Mouse (Mus musculus): ENCODE measurements around the gene Clba1. TPM values are rescaled to one million over a fixed set of nuclear protein-coding genes. Genes with fewer than 3 reads are reported as not detected.

The Clba1 gene
- polyA plus RNA-seq, 1 experiment from 2014 or later, result 6.1 TPM

GRCm38 (mm10) chr12:112853050-112853729, 44.5 kb downstream of the Clba1 start:
- Histone ChIP-seq H3K36me3 (ENCODE audit: control insufficient read depth, insufficient read depth, low read length) (no peaks in the 10 kb centered on the region), H3K4me1 (ENCODE audit: control insufficient read depth, insufficient read depth, low read length) (no peaks in the 10 kb centered on the region), H3K9ac (replicated peaks; ENCODE audit: low read depth, low read length) (no peak overlapping the region), H3K4me2 (replicated peaks; ENCODE audit: low read depth, low read length) (no peak overlapping the region), H3K27me3 (ENCODE audit: control insufficient read depth, insufficient read depth, low read length) (no peaks in the 10 kb centered on the region), H3K4me3 (ENCODE audit: low read depth, low read length) (no peak overlapping the region), H3K9me3 (ENCODE audit: control insufficient read depth, low read depth, low read length) (no peaks in the 10 kb centered on the region), H3K27ac (ENCODE audit: low read length) (no peak overlapping the region)
- no peak for ATAC-seq (ENCODE audit: insufficient number of reproducible peaks, insufficient read depth, low FRiP score, low read depth)
- WGBS, result 68% methylated on average over 11 of the region's 11 CpGs

- no peaks in the 10 kb centered on the region for H3K27me3 ChIP-seq (ENCODE audit: control insufficient read depth, insufficient read depth, low read length)
- no peak overlapping the region for H3K27ac ChIP-seq (ENCODE audit: low read length)
- 74% methylated on average over 7 of the region's 7 CpGs for WGBS
- H3K4me1 ChIP-seq (ENCODE audit: control insufficient read depth, insufficient read depth, low read length), result no peaks in the 10 kb centered on the region
- H3K4me3 ChIP-seq (ENCODE audit: low read depth, low read length), result no peak overlapping the region
- no peak overlapping the region for H3K9ac ChIP-seq (replicated peaks; ENCODE audit: low read depth, low read length)
- H3K4me2 ChIP-seq (replicated peaks; ENCODE audit: low read depth, low read length), result no peak overlapping the region
- no peaks in the 10 kb centered on the region for H3K36me3 ChIP-seq (ENCODE audit: control insufficient read depth, insufficient read depth, low read length)
- no peak for ATAC-seq (ENCODE audit: insufficient number of reproducible peaks, insufficient read depth, low FRiP score, low read depth)
- no peaks in the 10 kb centered on the region for H3K9me3 ChIP-seq (ENCODE audit: control insufficient read depth, low read depth, low read length)
These were observed 46.0 kb downstream of the Clba1 start for GRCm38 (mm10) chr12:112854610-112855333.

GRCm38 (mm10) chr12:112856338-112856737, 47.6 kb downstream of the Clba1 start:
- H3K9ac ChIP-seq (replicated peaks; ENCODE audit: low read depth, low read length), result no peak overlapping the region
- H3K4me3 ChIP-seq (ENCODE audit: low read depth, low read length), result no peak overlapping the region
- no peak overlapping the region for H3K27ac ChIP-seq (ENCODE audit: low read length)
- no peaks in the 10 kb centered on the region for H3K4me1 ChIP-seq (ENCODE audit: control insufficient read depth, insufficient read depth, low read length)
- no peaks in the 10 kb centered on the region for H3K36me3 ChIP-seq (ENCODE audit: control insufficient read depth, insufficient read depth, low read length)
- H3K4me2 ChIP-seq (replicated peaks; ENCODE audit: low read depth, low read length), result no peak overlapping the region
- no peaks in the 10 kb centered on the region for H3K9me3 ChIP-seq (ENCODE audit: control insufficient read depth, low read depth, low read length)
- no peak for ATAC-seq (ENCODE audit: insufficient number of reproducible peaks, insufficient read depth, low FRiP score, low read depth)
- WGBS, result 88% methylated on average over 3 of the region's 3 CpGs
- H3K27me3 ChIP-seq (ENCODE audit: control insufficient read depth, insufficient read depth, low read length), result no peaks in the 10 kb centered on the region

GRCm38 (mm10) chr12:112857021-112857925, 48.5 kb downstream of the Clba1 start:
- Histone ChIP-seq H3K4me1 (ENCODE audit: control insufficient read depth, insufficient read depth, low read length) (no peaks in the 10 kb centered on the region), H3K9ac (replicated peaks; ENCODE audit: low read depth, low read length) (no peak overlapping the region), H3K27me3 (ENCODE audit: control insufficient read depth, insufficient read depth, low read length) (no peaks in the 10 kb centered on the region), H3K4me3 (ENCODE audit: low read depth, low read length) (no peak overlapping the region), H3K9me3 (ENCODE audit: control insufficient read depth, low read depth, low read length) (no peaks in the 10 kb centered on the region), H3K36me3 (ENCODE audit: control insufficient read depth, insufficient read depth, low read length) (no peaks in the 10 kb centered on the region), H3K27ac (ENCODE audit: low read length) (no peak overlapping the region), H3K4me2 (replicated peaks; ENCODE audit: low read depth, low read length) (no peak overlapping the region)
- ATAC-seq (ENCODE audit: insufficient number of reproducible peaks, insufficient read depth, low FRiP score, low read depth), result no peak
- 57% methylated on average over 9 of the region's 9 CpGs for WGBS

GRCm38 (mm10) chr12:112858581-112859336, 50.0 kb downstream of the Clba1 start:
- Histone ChIP-seq H3K36me3 (ENCODE audit: control insufficient read depth, insufficient read depth, low read length) (no peaks in the 10 kb centered on the region), H3K9ac (replicated peaks; ENCODE audit: low read depth, low read length) (no peak overlapping the region), H3K4me2 (replicated peaks; ENCODE audit: low read depth, low read length) (no peak overlapping the region), H3K4me1 (ENCODE audit: control insufficient read depth, insufficient read depth, low read length) (no peaks in the 10 kb centered on the region), H3K27ac (ENCODE audit: low read length) (no peak overlapping the region), H3K4me3 (ENCODE audit: low read depth, low read length) (no peak overlapping the region), H3K9me3 (ENCODE audit: control insufficient read depth, low read depth, low read length) (no peaks in the 10 kb centered on the region), H3K27me3 (ENCODE audit: control insufficient read depth, insufficient read depth, low read length) (no peaks in the 10 kb centered on the region)
- 89% methylated on average over 9 of the region's 9 CpGs for WGBS
- no peak for ATAC-seq (ENCODE audit: insufficient number of reproducible peaks, insufficient read depth, low FRiP score, low read depth)

- 63% methylated on average over 8 of the region's 8 CpGs for WGBS
- Histone ChIP-seq H3K9ac (replicated peaks; ENCODE audit: low read depth, low read length) (no peak overlapping the region), H3K27me3 (ENCODE audit: control insufficient read depth, insufficient read depth, low read length) (no peaks in the 10 kb centered on the region), H3K36me3 (ENCODE audit: control insufficient read depth, insufficient read depth, low read length) (no peaks in the 10 kb centered on the region), H3K9me3 (ENCODE audit: control insufficient read depth, low read depth, low read length) (no peaks in the 10 kb centered on the region), H3K4me2 (replicated peaks; ENCODE audit: low read depth, low read length) (no peak overlapping the region), H3K4me1 (ENCODE audit: control insufficient read depth, insufficient read depth, low read length) (no peaks in the 10 kb centered on the region), H3K27ac (ENCODE audit: low read length) (no peak overlapping the region), H3K4me3 (ENCODE audit: low read depth, low read length) (no peak overlapping the region)
- no peak for ATAC-seq (ENCODE audit: insufficient number of reproducible peaks, insufficient read depth, low FRiP score, low read depth)
These were observed 51.2 kb downstream of the Clba1 start for GRCm38 (mm10) chr12:112859930-112860329.

- ATAC-seq (ENCODE audit: insufficient number of reproducible peaks, insufficient read depth, low FRiP score, low read depth), result no peak
- Histone ChIP-seq H3K9ac (replicated peaks; ENCODE audit: low read depth, low read length) (no peak overlapping the region), H3K9me3 (ENCODE audit: control insufficient read depth, low read depth, low read length) (no peaks in the 10 kb centered on the region), H3K27ac (ENCODE audit: low read length) (no peak overlapping the region), H3K27me3 (ENCODE audit: control insufficient read depth, insufficient read depth, low read length) (no peaks in the 10 kb centered on the region), H3K36me3 (ENCODE audit: control insufficient read depth, insufficient read depth, low read length) (no peaks in the 10 kb centered on the region), H3K4me3 (ENCODE audit: low read depth, low read length) (no peak overlapping the region), H3K4me2 (replicated peaks; ENCODE audit: low read depth, low read length) (no peak overlapping the region), H3K4me1 (ENCODE audit: control insufficient read depth, insufficient read depth, low read length) (no peaks in the 10 kb centered on the region)
- 51% methylated on average over 7 of the region's 7 CpGs for WGBS
These were observed 52.0 kb downstream of the Clba1 start for GRCm38 (mm10) chr12:112860765-112861164.

- no peaks in the 10 kb centered on the region for H3K27me3 ChIP-seq (ENCODE audit: control insufficient read depth, insufficient read depth, low read length)
- no peaks in the 10 kb centered on the region for H3K36me3 ChIP-seq (ENCODE audit: control insufficient read depth, insufficient read depth, low read length)
- H3K27ac ChIP-seq (ENCODE audit: low read length), result no peak overlapping the region
- H3K4me1 ChIP-seq (ENCODE audit: control insufficient read depth, insufficient read depth, low read length), result no peaks in the 10 kb centered on the region
- H3K9me3 ChIP-seq (ENCODE audit: control insufficient read depth, low read depth, low read length), result no peaks in the 10 kb centered on the region
- H3K4me2 ChIP-seq (replicated peaks; ENCODE audit: low read depth, low read length), result no peak overlapping the region
- no peak for ATAC-seq (ENCODE audit: insufficient number of reproducible peaks, insufficient read depth, low FRiP score, low read depth)
- 58% methylated on average over 9 of the region's 9 CpGs for WGBS
- H3K4me3 ChIP-seq (ENCODE audit: low read depth, low read length), result no peak overlapping the region
- H3K9ac ChIP-seq (replicated peaks; ENCODE audit: low read depth, low read length), result no peak overlapping the region
These were observed 53.2 kb downstream of the Clba1 start for GRCm38 (mm10) chr12:112861911-112862321.

All from stomach, embryonic 14.5 days (tissue).